Mouse (Mus musculus) lung, postnatal 0 days (tissue): ENCODE measurements at regions not wholly inside any gene's neighbourhood (a gene's known extent, or its start where the extent isn't known, plus 50 kb on each side); places are given as distances from the start of the nearest gene placed in this dataset.

Experiments used
- CTCF ChIP-seq: IDR thresholded peaks from 2 replicates; pipeline ENCODE4 v1.5.1; 2016; ENCODE audit warnings: antibody characterized with exemption, mild to moderate bottlenecking
- EP300 ChIP-seq: IDR thresholded peaks from 2 replicates; pipeline ENCODE4 v1.6.1; 2016; ENCODE audit warnings: antibody characterized with exemption, mild to moderate bottlenecking, control low read depth

DNA sequence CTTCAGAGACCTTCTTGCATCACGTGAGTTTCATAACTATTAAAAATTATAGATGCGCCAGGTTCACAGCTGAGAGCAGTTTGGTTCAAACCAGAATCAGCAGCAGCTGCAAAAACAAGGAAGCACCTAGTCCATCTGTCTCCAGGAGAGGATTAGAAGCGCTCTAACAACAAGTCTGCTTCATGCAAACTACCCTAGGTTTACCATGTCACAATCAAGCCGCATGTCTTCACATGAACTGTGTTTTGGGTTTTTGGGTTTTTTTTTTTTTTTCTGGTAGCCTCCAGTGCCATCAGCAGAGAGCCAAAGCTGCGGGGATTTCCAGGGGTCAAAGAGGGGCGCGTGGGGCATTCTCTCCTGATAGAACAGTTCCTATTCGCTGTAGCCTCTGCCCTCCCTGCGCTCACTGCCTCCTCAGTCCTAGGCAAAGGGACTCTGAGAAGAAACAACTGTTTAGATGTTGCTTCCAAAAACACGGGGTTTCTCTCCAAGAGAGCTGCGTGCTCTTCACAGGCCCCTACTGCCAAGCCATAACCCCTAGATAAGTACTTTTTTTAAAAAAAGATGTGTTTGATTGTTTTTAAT is 259.8 kb downstream of the Adamts20 start:
- TF ChIP-seq EP300, result no peak
- TF ChIP-seq CTCF, result no peak
